Mouse (Mus musculus): ENCODE results near the gene Lgr6. TPM values are rescaled to one million over a fixed set of nuclear protein-coding genes. Genes with fewer than 3 reads are reported as not detected.

Lgr6 gene
- polyA plus RNA-seq, 1 experiment from 2014 or later = 0.75 TPM

DNA sequence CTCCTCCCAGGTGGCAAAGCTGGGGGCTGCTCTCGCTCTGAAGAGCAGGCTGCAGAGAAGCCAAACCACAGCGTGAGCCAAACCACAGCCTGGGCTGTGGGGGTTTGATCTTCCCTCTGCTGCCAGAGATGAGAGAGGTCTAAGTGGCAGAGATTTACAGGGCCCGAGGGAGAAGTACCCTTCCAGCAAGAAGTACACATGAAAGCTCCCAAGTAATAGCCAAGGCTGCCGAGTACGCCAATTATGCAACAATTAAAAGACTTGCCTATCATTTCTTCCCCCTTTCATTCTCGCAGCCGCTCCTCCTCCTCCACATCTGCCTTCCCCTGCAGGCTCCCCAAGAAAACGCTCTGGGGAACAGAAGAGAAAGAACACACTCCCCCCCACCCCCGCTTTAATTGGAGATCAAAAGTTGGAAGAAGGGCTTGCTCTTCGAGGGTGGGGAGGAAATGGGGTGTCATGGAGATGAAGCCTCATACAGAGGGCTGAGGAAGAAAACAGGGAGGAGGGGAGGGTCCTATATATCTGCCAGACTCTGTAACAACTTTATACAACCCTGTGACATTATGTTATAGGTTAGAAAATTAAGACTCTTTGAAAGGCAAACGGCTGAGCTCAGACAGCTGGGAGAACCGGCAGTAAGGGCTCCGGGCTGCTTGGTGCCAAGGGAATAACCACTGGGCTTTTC is 85.8 kb downstream of the Lgr6 start:
- WGBS = 11% methylated on average over 13 of the region's 13 CpGs
- no peak for DNase-seq (ENCODE audit: low spot score)
- Histone ChIP-seq H3K4me1 (peaks cover 66% of the 10 kb centered on the region), H3K4me3 (no peak overlapping the region), H3K36me3 (no peaks in the 10 kb centered on the region), H3K9me3 (replicated peaks) (no peaks in the 10 kb centered on the region), H3K27ac (no peak overlapping the region), H3K27me3 (ENCODE audit: low read depth, poor library complexity, severe bottlenecking) (peaks cover 10% of the 10 kb centered on the region)

GRCm38 (mm10) chr1:135017656-135018015 is 87.4 kb downstream of the Lgr6 start:
- Histone ChIP-seq H3K36me3 (no peaks in the 10 kb centered on the region), H3K9me3 (replicated peaks) (no peaks in the 10 kb centered on the region), H3K27ac (no peak overlapping the region), H3K27me3 (ENCODE audit: low read depth, poor library complexity, severe bottlenecking) (peaks cover 12% of the 10 kb centered on the region), H3K4me1 (peaks cover 66% of the 10 kb centered on the region), H3K4me3 (no peak overlapping the region)
- DNase-seq (ENCODE audit: low spot score) = no peak
- WGBS = 61% methylated on average over 2 of the region's 2 CpGs

GRCm38 (mm10) chr1:135016907-135017655 is 88.0 kb downstream of the Lgr6 start:
- H3K4me3 ChIP-seq = no peak overlapping the region
- H3K27me3 ChIP-seq (ENCODE audit: low read depth, poor library complexity, severe bottlenecking) = peaks cover 12% of the 10 kb centered on the region
- no peak overlapping the region for H3K27ac ChIP-seq
- peaks cover 64% of the 10 kb centered on the region for H3K4me1 ChIP-seq
- no peaks in the 10 kb centered on the region for H3K9me3 ChIP-seq (replicated peaks)
- no peak for DNase-seq (ENCODE audit: low spot score)
- no peaks in the 10 kb centered on the region for H3K36me3 ChIP-seq
- WGBS = 75% methylated on average over 10 of the region's 10 CpGs

GRCm38 (mm10) chr1:135014921-135015445 is 90.1 kb downstream of the Lgr6 start:
- no peak overlapping the region for H3K4me3 ChIP-seq
- H3K36me3 ChIP-seq = no peaks in the 10 kb centered on the region
- no peak overlapping the region for H3K27ac ChIP-seq
- 52% methylated on average over 10 of the region's 10 CpGs for WGBS
- no peaks in the 10 kb centered on the region for H3K9me3 ChIP-seq (replicated peaks)
- DNase-seq (ENCODE audit: low spot score) = no peak
- H3K4me1 ChIP-seq = peaks cover 43% of the 10 kb centered on the region
- H3K27me3 ChIP-seq (ENCODE audit: low read depth, poor library complexity, severe bottlenecking) = peaks cover 12% of the 10 kb centered on the region

DNA sequence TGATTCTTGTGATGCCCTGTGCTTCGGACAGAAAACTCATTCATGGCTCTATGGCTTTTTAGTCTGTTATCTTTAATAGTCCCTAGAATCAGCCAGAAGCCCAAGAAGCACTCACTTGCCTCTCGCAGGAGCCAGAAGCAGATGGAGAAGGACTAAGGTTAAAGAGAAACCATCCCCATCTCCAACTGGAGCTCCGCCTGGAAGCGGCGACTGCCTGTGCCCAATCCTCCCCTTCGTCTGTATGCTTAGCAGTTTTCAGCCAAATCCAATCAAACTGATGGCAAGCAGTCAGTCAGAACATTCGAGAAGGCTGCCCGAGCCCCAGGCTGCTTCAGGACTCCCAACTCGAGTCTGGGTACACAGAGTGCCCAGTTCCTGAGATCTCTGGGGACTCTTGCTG is 92.6 kb downstream of the Lgr6 start:
- no peaks in the 10 kb centered on the region for H3K36me3 ChIP-seq
- H3K4me3 ChIP-seq = no peak overlapping the region
- H3K27me3 ChIP-seq (ENCODE audit: low read depth, poor library complexity, severe bottlenecking) = peaks cover 4% of the 10 kb centered on the region
- H3K27ac ChIP-seq = no peak overlapping the region
- WGBS = 81% methylated on average over 9 of the region's 9 CpGs
- peaks cover 20% of the 10 kb centered on the region for H3K4me1 ChIP-seq
- no peak for DNase-seq (ENCODE audit: low spot score)
- H3K9me3 ChIP-seq (replicated peaks) = no peaks in the 10 kb centered on the region

GRCm38 (mm10) chr1:135011912-135012311 is 93.2 kb downstream of the Lgr6 start:
- 92% methylated on average over 5 of the region's 5 CpGs for WGBS
- no peak overlapping the region for H3K4me3 ChIP-seq
- peaks cover 14% of the 10 kb centered on the region for H3K4me1 ChIP-seq
- H3K27ac ChIP-seq = no peak overlapping the region
- no peaks in the 10 kb centered on the region for H3K36me3 ChIP-seq
- peaks cover 4% of the 10 kb centered on the region for H3K27me3 ChIP-seq (ENCODE audit: low read depth, poor library complexity, severe bottlenecking)
- H3K9me3 ChIP-seq (replicated peaks) = no peaks in the 10 kb centered on the region
- no peak for DNase-seq (ENCODE audit: low spot score)

GRCm38 (mm10) chr1:135009833-135010232 is 95.2 kb downstream of the Lgr6 start:
- H3K36me3 ChIP-seq = no peaks in the 10 kb centered on the region
- no peak overlapping the region for H3K4me3 ChIP-seq
- no peak overlapping the region for H3K27ac ChIP-seq
- no peaks in the 10 kb centered on the region for H3K9me3 ChIP-seq (replicated peaks)
- H3K27me3 ChIP-seq (ENCODE audit: low read depth, poor library complexity, severe bottlenecking) = peaks cover 4% of the 10 kb centered on the region
- WGBS = 95% methylated on average over 3 of the region's 3 CpGs
- peaks cover 3% of the 10 kb centered on the region; the same call in 1 of the 2 replicates for H3K4me1 ChIP-seq
- no peak for DNase-seq (ENCODE audit: low spot score)

DNA sequence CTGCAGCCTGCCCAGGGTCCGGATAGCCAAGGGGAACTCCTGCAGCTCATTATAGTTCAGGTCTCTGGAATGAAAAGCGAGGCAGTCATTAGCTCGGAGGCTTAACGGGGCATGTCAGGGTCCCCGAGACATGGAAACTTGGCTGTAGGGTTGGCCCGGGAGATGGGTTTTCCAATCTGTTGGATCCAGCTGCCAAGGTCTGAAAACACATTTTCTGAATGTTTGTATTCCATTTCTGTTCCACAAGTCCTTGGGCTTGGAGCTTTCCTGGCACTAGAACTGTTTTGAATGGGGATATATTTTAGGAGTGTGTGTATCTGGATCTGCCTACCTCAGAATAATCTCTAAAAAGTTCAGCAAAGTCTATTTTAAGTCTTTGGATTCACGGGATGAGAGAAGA is 99.4 kb downstream of the Lgr6 start:
- H3K27ac ChIP-seq = no peak overlapping the region
- no peaks in the 10 kb centered on the region for H3K36me3 ChIP-seq
- peaks cover 9% of the 10 kb centered on the region; the same call in 1 of the 2 replicates for H3K4me1 ChIP-seq
- no peak for DNase-seq (ENCODE audit: low spot score)
- H3K27me3 ChIP-seq (ENCODE audit: low read depth, poor library complexity, severe bottlenecking) = peaks cover 4% of the 10 kb centered on the region; the same call in 1 of the 2 replicates
- WGBS = 69% methylated on average over 7 of the region's 7 CpGs
- H3K9me3 ChIP-seq (replicated peaks) = no peaks in the 10 kb centered on the region
- H3K4me3 ChIP-seq = no peak overlapping the region

DNA sequence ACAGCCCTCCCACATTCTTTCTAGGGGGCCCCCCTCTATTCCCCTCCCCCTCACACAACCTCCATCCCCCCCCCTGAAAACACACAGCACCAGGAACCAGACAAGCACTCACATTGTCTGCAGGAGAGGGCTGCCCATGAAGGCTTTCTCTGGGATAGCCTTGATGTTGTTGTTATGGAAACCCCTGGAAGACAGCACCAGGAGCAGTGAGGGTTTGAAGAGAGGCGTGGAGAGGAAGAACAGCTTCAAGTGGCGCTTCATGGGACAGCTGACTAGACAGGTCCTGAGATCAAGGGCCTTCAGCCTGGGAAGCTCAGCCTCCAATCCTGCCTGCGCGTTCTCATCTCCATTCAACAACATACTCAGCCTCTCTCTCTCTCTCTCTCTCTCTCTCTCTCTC is 101.7 kb downstream of the Lgr6 start:
- Histone ChIP-seq H3K4me3 (no peak overlapping the region), H3K27me3 (ENCODE audit: low read depth, poor library complexity, severe bottlenecking) (0 out of 2 replicates have a peak, but pooled peaks cover 4% of the 10 kb centered on the region)
- WGBS = 69% methylated on average over 4 of the region's 4 CpGs

DNA sequence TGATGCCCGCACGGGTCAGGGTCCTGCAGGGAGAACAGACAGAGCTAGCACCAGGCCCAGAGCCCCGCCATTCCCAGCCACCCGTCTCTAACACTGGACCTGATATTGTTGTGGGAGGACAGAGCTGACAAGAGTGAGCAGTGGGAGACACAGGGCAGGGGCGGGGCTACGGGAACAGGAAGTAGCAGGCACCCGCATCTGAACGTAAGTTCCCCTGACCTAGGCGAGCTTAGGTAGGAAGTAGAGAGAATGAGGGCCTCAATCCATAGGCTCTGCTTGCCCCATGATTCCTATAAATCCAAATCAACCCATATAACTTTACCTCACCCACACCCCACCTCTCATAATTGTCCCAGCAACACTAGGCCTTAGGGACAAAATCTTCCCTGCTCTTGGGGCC is 104.5 kb downstream of the Lgr6 start:
- Histone ChIP-seq H3K27ac (no peak overlapping the region), H3K27me3 (ENCODE audit: low read depth, poor library complexity, severe bottlenecking) (peaks cover 4% of the 10 kb centered on the region; the same call in 1 of the 2 replicates), H3K4me3 (no peak overlapping the region), H3K36me3 (no peaks in the 10 kb centered on the region), H3K4me1 (peaks cover 19% of the 10 kb centered on the region), H3K9me3 (replicated peaks) (no peaks in the 10 kb centered on the region)
- no peak for DNase-seq (ENCODE audit: low spot score)
- WGBS = 85% methylated on average over 9 of the region's 9 CpGs

More for the DNA sequence above, 101.7 kb downstream of the Lgr6 start:
- no peaks in the 10 kb centered on the region for H3K36me3 ChIP-seq
- no peak for DNase-seq (ENCODE audit: low spot score)
- no peaks in the 10 kb centered on the region for H3K9me3 ChIP-seq (replicated peaks)
- peaks cover 13% of the 10 kb centered on the region; the same call in 1 of the 2 replicates for H3K4me1 ChIP-seq
- H3K27ac ChIP-seq = no peak overlapping the region

DNA sequence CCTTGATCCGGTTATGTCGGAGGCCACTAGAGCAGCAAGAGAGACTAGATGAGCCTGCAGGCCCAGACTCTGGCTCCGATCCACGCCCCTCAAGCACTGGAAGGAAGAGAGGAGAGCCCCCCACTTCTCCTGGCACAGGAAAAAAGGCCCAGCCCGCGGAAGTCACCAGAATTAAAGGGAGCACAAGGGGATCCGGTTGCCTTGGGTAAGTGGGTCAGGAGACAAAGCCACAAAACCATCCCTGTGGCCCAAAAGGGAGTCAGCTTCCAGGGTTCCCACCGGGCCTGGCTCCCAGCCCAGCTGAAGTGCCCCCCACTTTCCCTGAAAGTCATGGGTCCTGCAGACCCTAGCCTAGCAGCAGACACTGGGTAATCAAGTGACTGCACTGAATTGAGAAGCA is 106.8 kb downstream of the Lgr6 start:
- Histone ChIP-seq H3K27ac (no peak overlapping the region), H3K4me1 (peaks cover 18% of the 10 kb centered on the region), H3K9me3 (replicated peaks) (no peaks in the 10 kb centered on the region), H3K4me3 (no peak overlapping the region), H3K36me3 (no peaks in the 10 kb centered on the region), H3K27me3 (ENCODE audit: low read depth, poor library complexity, severe bottlenecking) (peaks cover 19% of the 10 kb centered on the region; the same call in 1 of the 2 replicates)
- WGBS = 91% methylated on average over 8 of the region's 8 CpGs
- DNase-seq (ENCODE audit: low spot score) = no peak

DNA sequence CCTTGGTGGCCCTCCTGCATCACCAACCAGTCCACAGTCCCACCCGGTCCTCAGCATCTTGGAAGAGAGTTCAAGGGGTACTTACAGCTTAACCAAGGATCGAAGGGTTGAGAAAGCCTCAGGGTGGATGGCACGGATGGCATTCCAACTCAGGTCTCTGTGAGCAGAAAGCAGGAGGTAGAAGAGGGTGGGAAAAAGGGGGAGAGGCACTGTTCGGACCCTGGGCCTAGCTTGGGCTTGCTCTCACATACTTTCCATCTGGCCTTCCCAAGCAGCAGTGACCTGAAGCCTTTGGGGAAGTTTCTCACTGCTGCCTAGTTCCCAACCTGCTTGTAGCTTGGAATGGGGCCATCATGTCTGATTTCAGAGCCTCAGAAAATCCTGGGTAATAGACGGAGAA is 107.5 kb downstream of the Lgr6 start:
- H3K4me1 ChIP-seq = peaks cover 17% of the 10 kb centered on the region
- no peak overlapping the region for H3K4me3 ChIP-seq
- 85% methylated on average over 5 of the region's 5 CpGs for WGBS
- H3K27ac ChIP-seq = no peak overlapping the region
- no peaks in the 10 kb centered on the region for H3K9me3 ChIP-seq (replicated peaks)
- peaks cover 15% of the 10 kb centered on the region; the same call in 1 of the 2 replicates for H3K27me3 ChIP-seq (ENCODE audit: low read depth, poor library complexity, severe bottlenecking)
- H3K36me3 ChIP-seq = no peaks in the 10 kb centered on the region
- DNase-seq (ENCODE audit: low spot score) = no peak

DNA sequence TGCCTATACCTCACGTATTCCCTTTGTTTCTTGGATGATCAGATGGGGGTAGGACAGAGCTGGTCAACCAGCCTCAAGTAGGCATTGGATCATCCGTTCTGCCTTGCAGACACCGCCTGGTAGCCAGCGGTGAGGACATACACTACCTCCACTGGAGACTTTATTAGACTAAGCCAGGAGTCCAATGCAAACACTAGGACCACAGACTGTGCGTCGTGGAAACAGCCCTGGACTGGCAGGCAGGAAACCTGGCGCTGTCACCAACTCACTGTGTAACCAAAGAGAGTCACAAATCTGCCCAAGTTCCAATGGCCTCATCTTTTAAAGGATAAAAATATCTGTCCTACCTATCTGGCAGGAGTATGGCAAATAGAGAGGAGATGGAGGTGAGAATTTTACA is 108.6 kb downstream of the Lgr6 start:
- H3K27me3 ChIP-seq (ENCODE audit: low read depth, poor library complexity, severe bottlenecking) = peaks cover 18% of the 10 kb centered on the region; the same call in 1 of the 2 replicates
- H3K36me3 ChIP-seq = no peaks in the 10 kb centered on the region
- no peak overlapping the region for H3K27ac ChIP-seq
- no peaks in the 10 kb centered on the region for H3K9me3 ChIP-seq (replicated peaks)
- H3K4me1 ChIP-seq = peaks cover 28% of the 10 kb centered on the region
- H3K4me3 ChIP-seq = no peak overlapping the region
- DNase-seq (ENCODE audit: low spot score) = no peak
- WGBS = 89% methylated on average over 7 of the region's 7 CpGs
